Mouse (Mus musculus) mouse embryonic stem cell (cell line): ENCODE data around the gene Ehmt2.
"Not testable (repeated sequence)": the region's sequence is repeated elsewhere in the genome, so short reads cannot be mapped to it uniquely, and the experiment has no call there.

Experiments
- in situ Hi-C, 2 experiments: fragments of 300-500 bp; cut with MboI; formaldehyde crosslinking; loops; 1 replicate in 1 of 2; 3 replicates in 1 of 2; pipeline ENCODE4 v1.14.3; 2019 to 2020; ENCODE audit warnings: low sequenced_read_pairs in 2 of 2, low pct_unique_long_range_greater_than_20kb in 1 of 2, mixed read lengths in 1 of 2; ENCODE audit not compliant: unreplicated experiment in 1 of 2

Gene Ehmt2

DNA sequence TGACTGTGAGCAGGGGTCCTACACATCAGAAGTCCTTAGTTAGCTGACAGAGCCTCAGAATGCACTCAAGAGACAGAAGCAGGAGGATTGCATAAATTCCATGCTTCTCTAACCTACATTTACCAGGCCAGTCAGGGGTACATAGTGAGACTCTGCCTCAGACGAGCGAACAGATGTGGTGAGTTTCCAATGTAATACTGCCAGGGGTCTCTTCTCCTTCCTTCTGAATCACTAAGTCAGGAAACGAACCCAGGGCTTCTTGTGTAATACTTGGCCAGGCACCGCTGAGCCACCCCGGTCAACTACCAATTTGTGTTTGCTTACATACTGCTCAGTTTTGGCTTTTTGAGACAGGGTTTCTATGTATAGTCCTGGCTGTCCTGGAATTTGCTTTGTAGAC, 10.3 kb upstream of the Ehmt2 start:
- in situ Hi-C loops = no loop called here

DNA sequence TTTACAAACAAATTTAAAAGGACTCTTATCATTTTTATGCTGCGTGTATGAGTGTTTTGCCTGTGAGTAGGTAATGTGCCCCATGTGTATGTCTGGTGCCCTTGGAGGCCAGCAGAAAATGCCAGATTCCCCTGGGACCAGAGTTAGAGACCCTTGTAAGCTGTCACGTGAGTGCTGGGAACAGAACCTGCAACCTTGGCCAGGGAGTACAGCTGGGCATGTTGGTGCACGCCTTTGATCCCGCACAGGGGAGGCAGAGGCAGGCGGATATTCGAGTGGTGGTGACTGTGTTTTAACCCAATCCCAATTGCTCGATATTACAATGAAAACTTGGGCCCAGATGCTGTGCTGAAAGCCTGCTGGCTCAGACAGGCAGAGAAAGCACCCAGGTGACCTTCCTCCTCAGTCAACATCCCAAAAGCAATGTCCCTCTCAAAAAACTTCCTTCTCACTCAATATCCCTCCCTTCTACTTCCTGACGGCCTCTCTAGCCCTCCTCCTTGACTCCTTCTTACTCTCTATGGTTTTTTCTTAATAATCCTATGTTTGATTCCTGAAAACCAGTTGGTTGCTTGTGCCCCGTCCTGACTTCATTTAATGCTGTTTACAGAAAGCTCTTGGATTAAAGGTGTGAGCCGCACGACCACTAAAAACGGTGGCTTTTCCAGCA, 8.1 kb upstream of the Ehmt2 start:
- in situ Hi-C loops = no loop called here

DNA sequence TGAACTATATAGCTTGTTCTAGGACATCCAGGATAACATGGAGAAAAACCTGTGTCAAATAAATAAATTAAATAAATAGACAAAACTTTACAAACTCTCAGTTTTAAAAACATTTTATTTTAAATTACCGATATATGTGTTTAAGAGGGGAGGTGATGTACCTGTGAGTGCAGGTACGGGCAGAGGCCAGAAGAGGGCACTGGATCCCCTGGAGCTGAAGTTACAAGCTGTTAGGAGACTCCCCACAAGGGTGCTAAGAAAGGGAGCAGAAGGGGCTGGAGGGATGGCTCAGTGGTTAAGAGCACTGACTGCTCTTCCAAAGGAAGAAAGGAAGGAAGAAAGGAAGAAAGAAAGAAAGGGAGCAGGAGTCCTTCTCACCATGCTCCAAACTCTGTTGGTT, 6.9 kb upstream of the Ehmt2 start:
- in situ Hi-C loops = no loop called here

DNA sequence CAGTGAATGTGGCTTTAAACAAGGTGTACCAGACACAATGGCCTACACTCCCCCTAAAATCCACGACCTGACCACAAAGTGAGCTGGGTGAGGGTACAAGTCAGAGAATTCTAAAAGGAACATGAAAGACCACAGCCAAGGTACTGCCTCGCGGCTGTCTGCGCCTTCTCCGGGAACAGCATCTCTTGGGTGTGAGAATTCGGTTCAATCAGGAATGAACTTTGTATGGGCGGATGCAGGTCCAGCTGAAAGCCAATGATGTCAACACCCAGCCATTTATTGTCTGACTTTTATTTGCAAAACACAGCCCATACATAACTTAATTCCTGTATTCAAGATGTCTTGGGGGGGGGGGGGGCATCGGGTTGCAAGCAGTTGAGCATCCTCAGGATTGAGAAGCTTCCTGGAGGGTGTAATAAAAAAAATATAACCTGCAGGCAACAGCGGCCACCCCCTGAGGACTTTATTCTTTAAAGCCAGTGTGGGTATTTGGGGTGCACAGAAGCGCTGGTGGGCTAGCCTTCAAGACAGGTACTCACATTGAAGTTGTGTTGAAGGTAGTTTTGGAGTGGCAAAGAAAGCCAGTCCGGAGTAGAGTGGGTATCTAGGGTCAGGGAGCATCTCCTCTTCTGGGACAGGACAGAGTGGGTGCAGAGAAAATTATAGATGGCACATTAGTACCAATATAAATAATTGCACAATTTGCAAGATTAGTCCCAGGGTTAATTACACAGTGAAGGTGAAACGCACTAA, 5.0 kb upstream of the Ehmt2 start:
- in situ Hi-C loops = no loop called here

DNA sequence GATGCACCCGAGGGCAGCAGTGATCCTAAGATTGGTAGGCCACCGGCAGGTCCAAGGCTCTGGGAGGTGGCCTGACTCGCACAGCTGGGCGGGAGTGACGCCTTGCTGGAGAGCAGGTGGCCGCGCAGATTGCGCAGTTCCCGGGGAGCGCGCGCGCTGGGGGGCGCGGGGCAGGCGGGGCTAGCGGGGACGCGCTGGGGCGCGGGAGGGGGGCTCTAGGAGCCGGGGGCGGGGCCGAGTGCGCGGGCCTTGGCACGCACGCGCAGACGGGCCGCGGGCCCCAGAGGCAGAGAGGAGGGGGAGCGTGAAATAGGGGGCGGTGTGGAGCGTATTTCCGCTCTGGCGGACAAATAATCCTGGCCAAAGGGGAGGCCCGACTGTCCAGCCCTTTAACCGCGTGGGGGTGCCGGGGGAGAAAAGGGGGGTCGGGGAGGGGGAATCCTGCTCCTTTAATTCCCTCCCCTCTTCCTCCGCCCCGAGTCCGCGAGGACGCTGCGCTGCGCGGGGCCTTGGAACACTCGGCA, 4.1 kb upstream of the Ehmt2 start:
- in situ Hi-C loops = no loop called here

DNA sequence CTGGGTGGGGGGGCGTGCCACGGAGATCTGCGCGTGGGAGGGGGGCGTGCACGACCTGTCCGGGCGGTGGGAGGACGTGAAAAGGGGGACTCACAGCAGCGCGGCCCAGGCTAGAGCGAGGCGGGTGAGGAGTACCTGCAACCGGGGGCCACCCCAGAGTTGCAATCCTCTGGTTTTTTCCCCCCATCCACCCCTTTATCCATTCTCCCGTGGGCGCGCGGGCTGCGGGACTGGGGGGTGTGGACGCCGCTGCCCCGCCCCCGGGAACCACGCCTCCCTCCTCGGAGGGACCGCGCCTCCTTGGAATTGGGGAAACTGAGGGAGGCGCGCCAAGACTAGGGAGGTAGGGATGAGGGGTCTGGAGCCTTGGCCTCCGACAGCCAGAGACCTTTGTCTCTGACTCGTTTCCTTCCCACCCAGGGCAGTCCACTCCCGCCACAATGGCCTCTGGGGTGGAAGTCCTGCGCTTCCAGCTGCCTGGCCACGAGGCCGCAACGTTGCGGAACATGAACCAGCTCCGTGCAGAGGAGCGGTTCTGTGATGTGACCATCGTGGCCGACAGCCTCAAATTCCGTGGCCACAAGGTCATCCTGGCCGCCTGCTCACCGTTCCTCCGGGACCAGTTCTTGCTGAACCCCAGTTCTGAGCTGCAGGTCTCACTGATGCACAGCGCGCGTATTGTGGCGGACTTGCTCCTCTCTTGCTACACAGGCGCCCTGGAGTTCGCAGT, 3.3 kb upstream of the Ehmt2 start:
- in situ Hi-C loops = no loop called here

DNA sequence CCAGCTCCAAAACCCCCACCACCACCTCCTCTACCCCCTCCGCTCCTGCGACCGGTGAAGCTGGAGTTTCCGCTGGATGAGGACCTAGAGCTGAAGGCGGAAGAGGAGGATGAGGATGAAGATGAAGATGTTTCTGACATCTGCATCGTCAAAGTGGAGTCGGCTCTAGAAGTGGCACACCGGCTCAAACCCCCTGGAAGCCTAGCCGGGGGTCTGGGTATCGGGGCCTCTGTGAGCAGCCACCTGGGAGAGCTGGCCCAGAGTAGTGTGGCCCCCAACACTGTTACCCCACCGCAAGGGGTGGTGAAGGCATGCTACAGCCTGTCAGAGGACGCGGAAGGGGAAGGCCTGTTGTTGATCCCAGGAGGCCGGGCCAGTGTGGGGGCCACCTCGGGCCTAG, 2.5 kb upstream of the Ehmt2 start:
- in situ Hi-C loops = no loop called here

DNA sequence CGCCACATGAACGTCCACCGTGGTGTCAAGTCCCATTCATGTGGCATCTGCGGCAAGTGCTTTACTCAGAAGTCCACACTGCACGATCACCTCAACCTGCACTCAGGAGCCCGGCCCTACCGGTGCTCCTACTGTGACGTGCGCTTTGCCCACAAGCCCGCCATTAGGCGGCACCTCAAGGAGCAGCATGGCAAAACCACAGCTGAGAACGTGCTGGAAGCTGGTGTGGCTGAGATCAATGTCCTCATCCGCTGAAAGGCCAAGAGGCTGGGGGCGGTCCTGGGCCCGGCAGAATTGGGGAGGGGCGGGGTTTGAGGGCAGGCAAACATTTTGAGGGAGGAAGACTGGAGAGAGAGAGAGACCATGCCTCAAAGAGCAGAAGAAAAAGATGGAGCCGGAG, 1.9 kb upstream of the Ehmt2 start:
- in situ Hi-C loops = no loop called here

DNA sequence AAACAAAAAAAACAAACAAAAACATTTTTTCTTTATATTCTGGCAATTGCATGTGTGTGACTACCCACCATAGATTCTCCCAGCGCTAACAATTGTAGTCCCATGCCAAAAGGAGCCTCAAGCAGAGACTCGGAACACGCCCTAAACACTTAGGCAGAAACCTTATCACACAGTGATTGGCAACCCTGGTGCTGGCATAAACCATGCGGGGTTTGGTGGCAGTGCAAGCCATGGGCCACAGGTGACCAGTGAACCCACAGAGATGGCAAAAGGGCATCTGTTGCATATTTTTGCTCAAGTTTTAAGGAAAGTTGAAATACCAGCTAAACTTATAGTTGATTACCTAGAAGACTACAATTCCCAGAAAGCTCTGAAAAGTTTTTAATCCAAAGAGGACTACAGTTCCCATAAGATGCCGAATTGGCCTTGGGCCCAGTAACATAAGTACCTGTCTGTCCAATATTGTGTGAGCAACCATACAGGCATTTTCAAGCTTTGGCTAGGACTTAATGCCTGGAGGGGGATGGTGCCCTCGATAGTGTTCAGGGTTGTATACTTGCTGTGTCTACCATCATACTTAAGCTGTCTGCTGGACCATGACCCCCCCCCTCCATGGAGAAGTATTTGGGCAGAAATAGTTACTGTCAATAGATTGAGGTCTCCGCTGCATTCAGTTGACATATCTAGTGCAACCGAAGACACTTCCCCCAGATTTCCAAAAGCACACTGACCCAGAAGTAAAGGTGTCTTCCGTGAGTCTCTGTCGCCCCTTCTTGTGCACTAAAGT, 703 bp upstream of the Ehmt2 start:
- in situ Hi-C loops = no loop called here

DNA sequence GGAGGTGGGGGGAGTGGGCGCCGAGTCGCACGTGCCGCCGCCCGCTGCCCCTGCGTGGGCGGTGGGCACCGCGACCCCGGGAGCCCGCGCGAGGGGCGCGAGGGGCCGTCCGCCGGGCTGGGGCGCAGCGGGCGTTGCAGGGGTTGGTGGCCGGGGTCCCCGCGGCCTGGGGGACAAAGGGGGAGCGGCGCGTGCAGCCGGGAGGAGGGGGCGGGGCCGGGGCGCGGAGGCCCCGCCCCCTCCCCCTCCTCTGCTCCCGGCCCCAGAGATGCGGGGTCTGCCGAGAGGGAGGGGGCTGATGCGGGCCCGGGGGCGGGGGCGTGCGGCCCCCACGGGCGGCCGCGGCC, 410 bp downstream of the Ehmt2 start:
- in situ Hi-C loops = no loop called here

DNA sequence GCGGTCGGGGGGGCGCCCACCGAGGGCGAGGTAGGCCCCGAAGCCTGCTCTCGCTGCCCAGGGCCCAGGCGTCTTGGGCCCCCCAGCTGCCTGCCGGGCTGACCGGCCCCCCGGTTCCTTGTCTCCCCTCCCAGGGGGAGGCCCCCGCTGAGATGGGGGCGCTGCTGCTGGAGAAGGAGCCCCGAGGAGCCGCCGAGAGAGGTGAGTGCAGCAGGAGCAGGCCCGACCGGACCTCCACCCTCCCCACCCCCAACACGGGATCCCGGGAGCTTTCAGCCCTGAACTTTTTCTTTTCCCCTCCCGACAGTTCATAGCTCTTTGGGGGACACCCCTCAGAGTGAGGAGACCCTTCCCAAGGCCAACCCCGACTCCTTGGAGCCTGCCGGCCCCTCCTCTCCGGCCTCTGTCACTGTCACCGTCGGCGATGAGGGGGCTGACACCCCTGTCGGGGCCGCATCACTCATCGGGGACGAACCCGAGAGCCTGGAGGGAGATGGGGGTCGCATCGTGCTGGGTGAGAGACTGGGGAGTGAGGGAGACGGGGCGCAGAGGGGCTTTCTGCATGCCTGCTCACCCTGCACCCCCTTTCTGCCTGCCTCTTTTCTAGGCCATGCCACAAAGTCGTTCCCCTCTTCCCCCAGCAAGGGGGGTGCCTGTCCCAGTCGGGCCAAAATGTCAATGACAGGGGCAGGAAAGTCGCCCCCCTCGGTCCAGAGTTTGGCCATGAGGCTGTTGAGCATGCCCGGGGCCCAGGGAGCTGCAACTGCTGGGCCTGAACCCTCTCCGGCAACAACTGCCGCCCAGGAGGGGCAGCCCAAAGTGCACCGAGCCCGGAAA, 1.0 kb downstream of the Ehmt2 start:
- in situ Hi-C loops = no loop called here

DNA sequence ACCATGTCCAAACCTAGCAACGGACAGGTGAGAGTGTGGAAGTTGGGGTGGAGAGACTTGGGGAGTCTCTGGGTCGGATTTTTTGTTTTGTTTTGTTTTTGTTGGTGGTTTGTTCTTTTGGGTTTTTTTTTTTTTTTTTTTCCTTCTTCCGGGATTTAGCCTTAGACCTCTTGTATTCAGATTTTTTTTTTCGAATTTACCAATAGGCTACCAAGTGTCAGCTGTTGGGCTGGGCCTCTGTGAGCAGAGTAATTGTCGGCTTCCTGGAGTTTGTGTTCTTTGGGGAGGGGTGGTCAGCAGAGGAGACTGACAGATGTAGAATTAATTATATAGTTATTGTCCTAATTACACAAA, 1.6 kb downstream of the Ehmt2 start:
- in situ Hi-C loops = no loop called here

DNA sequence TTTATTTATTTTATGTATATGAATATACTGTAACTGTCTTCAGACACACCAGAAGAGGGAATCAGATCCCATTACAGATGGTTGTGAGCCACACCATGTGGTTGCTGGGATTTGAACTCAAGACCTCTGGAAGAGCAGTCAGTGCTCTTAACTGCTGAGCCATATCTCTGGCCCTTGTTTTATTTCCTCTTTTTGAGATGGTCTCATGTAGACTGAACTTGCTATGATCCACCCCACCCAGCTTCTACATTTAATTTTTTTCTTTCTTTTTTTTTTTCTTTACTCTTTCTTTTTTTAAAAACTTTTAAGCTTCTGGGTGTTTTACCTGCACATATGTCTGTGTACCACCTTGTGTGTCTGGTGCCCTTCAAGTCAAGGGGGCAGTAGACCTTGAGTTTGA, 2.6 kb downstream of the Ehmt2 start:
- in situ Hi-C loops = not testable (repeated sequence)

DNA sequence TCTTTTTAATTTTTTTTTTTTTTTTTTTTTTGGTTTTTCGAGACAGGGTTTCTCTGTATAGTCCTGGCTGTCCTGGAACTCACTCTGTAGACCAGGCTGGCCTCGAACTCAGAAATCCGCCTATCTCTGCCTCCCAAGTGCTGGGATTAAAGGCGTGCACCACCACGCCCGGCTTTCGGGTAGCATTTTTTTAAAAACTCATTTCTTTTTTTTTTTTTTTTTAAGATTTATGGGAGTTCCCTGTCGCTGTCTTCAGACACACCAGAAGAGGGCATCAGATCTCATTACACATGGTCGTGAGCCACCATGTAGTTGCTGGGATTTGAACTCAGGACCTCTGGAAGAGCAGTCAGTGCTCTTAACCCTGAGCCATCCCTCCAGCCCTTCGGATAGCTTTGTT, 3.7 kb downstream of the Ehmt2 start:
- in situ Hi-C loops = not testable (repeated sequence)

DNA sequence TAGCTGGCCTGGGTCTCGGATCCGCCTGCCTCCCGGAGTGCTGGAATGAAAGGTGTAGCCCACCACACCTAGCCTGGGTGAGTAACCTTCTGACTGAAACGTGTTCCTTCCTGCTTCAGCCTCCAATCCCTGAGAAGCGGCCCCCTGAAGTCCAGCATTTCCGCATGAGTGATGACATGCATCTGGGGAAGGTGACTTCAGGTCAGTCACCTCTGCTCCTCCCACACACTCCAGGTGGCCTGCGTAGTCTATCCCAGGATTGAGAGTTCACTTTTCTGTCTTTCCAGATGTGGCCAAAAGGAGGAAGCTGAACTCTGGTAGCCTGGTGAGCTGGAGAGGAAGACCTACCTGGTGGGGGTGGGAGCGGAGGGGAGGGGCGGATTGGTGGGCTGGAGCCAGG, 4.6 kb downstream of the Ehmt2 start:
- in situ Hi-C loops = no loop called here

DNA sequence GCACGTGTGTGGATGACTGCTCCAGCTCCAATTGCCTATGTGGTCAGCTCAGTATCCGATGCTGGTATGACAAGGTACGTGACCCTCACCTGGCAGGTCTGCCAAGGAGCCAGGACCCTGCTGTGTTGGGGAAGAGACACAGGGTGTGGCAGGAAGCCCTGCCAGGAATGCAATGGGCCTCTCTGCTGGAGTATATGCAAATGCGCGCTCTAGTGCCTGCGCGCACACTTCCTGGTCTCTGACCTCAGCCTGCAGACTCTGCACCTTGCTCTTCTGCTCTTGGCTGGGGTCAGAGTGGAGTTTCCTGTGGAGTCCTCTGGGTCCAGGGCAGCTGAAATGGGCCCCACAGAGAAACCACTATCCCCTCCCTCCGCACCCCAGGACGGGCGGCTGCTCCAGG, 12.7 kb downstream of the Ehmt2 start:
- in situ Hi-C loops = no loop called here

DNA sequence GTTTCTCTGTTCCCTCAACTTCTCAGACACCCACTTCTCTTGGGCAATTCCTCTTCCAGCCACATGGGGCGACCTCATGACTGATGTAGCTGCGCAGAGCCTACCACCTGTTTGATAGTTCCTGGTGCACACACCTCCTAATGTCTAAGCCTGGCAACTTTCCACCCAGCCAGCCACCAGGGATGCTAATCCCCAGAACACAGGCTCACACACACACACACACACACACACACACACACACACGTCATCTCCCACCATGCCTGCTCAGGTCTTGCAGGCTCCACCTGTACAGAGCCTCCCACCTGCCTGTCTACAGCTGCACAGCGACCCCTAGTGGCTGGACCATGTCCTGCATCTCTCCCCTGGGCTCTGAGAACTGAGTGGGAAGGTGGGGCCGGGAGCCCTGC, 13.7 kb downstream of the Ehmt2 start:
- in situ Hi-C loops = no loop called here

DNA sequence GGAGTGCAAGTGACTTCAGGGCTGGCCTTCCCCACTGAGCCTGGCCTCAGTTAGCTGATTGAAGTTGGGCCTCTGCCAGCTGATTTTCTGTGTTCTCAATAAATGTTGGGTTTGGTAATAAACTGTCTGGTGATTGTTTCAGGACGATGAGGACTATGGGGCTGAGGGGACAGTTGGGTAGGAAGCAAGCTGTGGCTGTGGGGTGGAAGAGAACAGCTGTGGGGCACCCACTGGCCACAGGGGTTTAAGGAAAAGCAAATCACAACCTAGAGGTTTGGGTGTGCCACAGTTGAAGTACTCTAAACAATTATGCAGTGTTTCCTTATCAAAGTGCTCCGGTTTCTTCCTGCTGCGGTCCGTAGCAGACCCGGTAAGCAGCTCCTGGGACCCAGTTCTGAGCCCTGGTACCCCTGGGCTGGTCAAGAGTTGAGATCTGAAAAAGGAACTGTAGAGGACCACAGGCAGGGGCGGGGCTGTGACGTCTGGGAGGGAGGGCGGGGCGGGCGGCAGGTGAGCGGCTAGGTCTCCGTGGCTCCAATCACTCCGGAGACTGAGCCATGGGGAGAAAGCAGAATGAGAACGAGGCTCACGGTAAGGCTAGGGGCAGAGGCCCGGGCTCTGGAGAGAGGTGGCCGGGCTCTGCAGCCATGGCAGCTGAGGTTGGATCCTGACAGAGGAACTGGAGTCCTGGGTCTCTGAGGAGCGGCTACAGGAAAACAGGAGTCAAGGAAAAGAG, 15.8 kb downstream of the Ehmt2 start, which contains the start of gene Slc44a4:
Gene Slc44a4, plus strand, starts transcription at position 537 of the 736 bp plus-strand sequence.
- in situ Hi-C loops = no loop called here
